Mouse (Mus musculus) embryonic fibroblast, embryonic 13.5 days (primary cell): Measurements from ENCODE around the gene Acbd3. TPM values are rescaled to one million over a fixed set of nuclear protein-coding genes. Genes with fewer than 3 reads are reported as not detected.

Source experiments
- H3K27ac ChIP-seq: 2 replicates; pipeline ENCODE4 v1.5.1; 2012; ENCODE audit warnings: low read length, control low read depth, inconsistent platforms; ENCODE audit not compliant: insufficient read depth
- H3K4me1 ChIP-seq: 2 replicates; pipeline ENCODE4 v1.6.1; 2011; ENCODE audit warnings: low read length; ENCODE audit not compliant: control insufficient read depth, insufficient read depth
- H3K4me3 ChIP-seq: 2 replicates; pipeline ENCODE4 v1.5.1; 2011; ENCODE audit warnings: mild to moderate bottlenecking, control low read depth, low read length; ENCODE audit not compliant: insufficient read depth
- CTCF ChIP-seq: IDR thresholded peaks from 2 replicates; pipeline ENCODE4 v1.5.1; 2011; ENCODE audit warnings: mild to moderate bottlenecking, control low read depth, low read length, moderate library complexity, borderline replicate concordance; ENCODE audit not compliant: insufficient read depth
- POLR2A ChIP-seq: IDR thresholded peaks from 2 replicates; pipeline ENCODE4 v1.6.1; 2011; ENCODE audit warnings: low read depth, mild to moderate bottlenecking, control low read depth, low read length, moderate library complexity
- polyA plus RNA-seq: library from polyadenylated mRNA; stranded (reverse); fragments of >200 nt; gene quantifications from 2 replicates; pipeline ENCODE4 v1.2.4, GENCODE M21; 2011; ENCODE audit warnings: low read depth; ENCODE audit not compliant: missing spikeins, insufficient read length

Gene Acbd3
- polyA plus RNA-seq, 1 experiment, result 66.3 TPM

GRCm38 (mm10) chr1:180777660-180778402 is 52.0 kb downstream of the Acbd3 start:
- Histone ChIP-seq H3K4me3 (peak overlapping the region; percentile 54), H3K4me1 (no peaks in the 10 kb centered on the region), H3K27ac (peak overlapping the region; percentile 68)
- no peak for TF ChIP-seq CTCF
- TF ChIP-seq POLR2A, result peak; percentile 82

GRCm38 (mm10) chr1:180778403-180778754 is 52.5 kb downstream of the Acbd3 start:
- TF ChIP-seq CTCF, result no peak
- TF ChIP-seq POLR2A, result no peak; the same call in 1 of the 2 replicates
- Histone ChIP-seq H3K4me1 (no peaks in the 10 kb centered on the region), H3K27ac (no peak overlapping the region), H3K4me3 (peak overlapping the region; percentile 54)

- Histone ChIP-seq H3K4me3 (no peak overlapping the region), H3K27ac (no peak overlapping the region), H3K4me1 (no peaks in the 10 kb centered on the region)
- no peak for TF ChIP-seq CTCF
- no peak for TF ChIP-seq POLR2A
Observed at GRCm38 (mm10) chr1:180778941-180779340, 53.1 kb downstream of the Acbd3 start.

DNA sequence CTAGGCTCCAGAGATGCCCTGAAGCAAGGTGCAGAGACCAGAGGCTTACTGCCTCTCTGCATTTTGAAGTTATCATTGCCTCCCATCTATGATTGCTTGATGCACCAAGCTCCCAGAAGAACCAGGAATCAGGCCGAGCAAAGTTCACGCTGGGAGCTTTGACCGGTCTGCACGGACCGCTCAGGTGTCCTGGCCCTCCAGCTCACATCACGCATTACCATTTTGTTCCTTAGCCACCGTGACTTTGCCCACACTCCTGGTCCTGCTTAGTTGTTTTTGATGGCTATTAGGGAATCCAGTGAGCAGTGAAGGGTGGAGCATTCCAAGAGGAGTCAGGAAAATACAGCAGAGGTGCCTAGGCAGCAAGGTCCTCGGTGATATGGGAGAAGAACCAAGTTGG is 54.4 kb downstream of the Acbd3 start:
- no peak for TF ChIP-seq CTCF
- TF ChIP-seq POLR2A, result no peak
- H3K4me3 ChIP-seq, result no peak overlapping the region
- no peaks in the 10 kb centered on the region for H3K4me1 ChIP-seq
- no peak overlapping the region for H3K27ac ChIP-seq

DNA sequence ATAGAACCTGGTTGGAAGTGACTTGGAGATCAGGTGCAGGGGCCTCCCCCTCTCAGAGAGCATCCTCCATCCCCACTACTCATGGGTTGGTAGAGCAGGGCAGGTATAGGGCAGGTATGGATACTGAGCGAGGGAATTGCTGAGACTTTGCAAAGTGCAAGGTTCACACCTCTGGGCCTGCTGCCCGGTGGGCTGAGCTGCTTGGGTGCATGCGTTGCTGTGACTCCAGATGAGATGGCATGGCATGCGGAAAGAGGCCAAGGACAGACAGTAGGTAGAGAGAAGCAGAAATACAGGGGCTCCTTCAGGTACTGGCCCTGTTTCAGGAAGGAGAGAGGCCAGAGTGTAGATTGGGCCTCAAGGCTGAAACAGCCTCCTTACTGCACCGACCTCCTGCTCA is 55.4 kb downstream of the Acbd3 start:
- Histone ChIP-seq H3K27ac (no peak overlapping the region), H3K4me1 (no peaks in the 10 kb centered on the region), H3K4me3 (no peak overlapping the region)
- TF ChIP-seq POLR2A, result no peak
- TF ChIP-seq CTCF, result no peak

GRCm38 (mm10) chr1:180782906-180783579 is 57.2 kb downstream of the Acbd3 start:
- Histone ChIP-seq H3K27ac (no peak overlapping the region), H3K4me1 (no peaks in the 10 kb centered on the region), H3K4me3 (no peak overlapping the region)
- TF ChIP-seq CTCF (no peak), POLR2A (no peak)

- H3K4me3 ChIP-seq, result no peak overlapping the region
- H3K27ac ChIP-seq, result no peak overlapping the region
- H3K4me1 ChIP-seq, result no peaks in the 10 kb centered on the region
- TF ChIP-seq POLR2A (no peak), CTCF (no peak)
Observed at GRCm38 (mm10) chr1:180783580-180783928, 57.7 kb downstream of the Acbd3 start.

DNA sequence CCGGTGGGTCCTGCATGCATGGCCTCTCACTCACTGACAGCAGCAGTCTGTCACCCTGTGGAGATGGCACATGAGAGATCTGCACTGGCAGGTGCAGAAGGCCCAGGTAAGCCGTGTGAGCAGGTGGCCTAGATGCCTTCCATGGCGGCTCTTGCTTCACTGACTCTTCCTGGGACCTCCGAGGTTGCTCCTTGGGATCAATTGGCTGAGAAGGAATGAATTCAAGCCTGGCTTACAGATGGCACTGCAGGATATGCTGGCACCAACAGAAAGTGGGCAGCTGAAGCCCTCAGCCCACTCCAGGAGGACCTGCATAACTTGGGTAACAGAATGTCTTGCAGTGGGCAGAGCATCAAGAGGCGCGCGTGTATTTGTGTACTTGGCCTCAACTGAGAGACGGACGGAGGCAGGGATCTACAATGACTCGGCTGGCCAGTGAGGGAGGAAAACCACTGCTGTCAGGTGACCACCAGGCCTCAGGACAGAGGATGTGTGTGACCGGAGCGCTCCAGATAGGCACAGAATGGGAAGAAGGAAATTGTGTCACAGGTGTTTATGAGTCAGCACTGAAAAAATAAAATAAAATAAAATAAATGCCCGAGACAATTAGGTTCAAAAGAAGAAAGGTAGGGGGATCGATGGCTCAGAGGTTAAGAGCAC is 66.1 kb downstream of the Acbd3 start:
- TF ChIP-seq POLR2A (no peak), CTCF (no peak)
- H3K4me3 ChIP-seq, result no peak overlapping the region

GRCm38 (mm10) chr1:180792814-180793213 is 67.0 kb downstream of the Acbd3 start:
- Histone ChIP-seq H3K27ac (no peak overlapping the region), H3K4me3 (no peak overlapping the region), H3K4me1 (no peaks in the 10 kb centered on the region)
- no peak for TF ChIP-seq CTCF
- no peak for TF ChIP-seq POLR2A

More for the DNA sequence above, 66.1 kb downstream of the Acbd3 start:
- H3K27ac ChIP-seq, result no peak overlapping the region
- no peaks in the 10 kb centered on the region for H3K4me1 ChIP-seq
